Comparison of ENCODE assay signal across 8 mouse cellular contexts in genomic region chr4:126967241-126967863, GRCm38 (mm10). TPM values are rescaled to one million over a fixed set of nuclear protein-coding genes. Genes with fewer than 3 reads are reported as not detected.
DNase-seq lines count a peak whose midpoint lies in the region; ATAC-seq and TF ChIP-seq lines count a peak whose summit lies in the region.

No protein-coding gene starts in this region.

- peak overlapping the region; percentile 95 for H3K9ac ChIP-seq in intestine, embryonic 14.5 days (ENCODE audit: low read length)
- H3K9ac ChIP-seq in liver, embryonic 13.5 days, result peak overlapping the region; percentile 91

- peaks cover 6% of the 10 kb centered on the region for H3K4me1 ChIP-seq in intestine, embryonic 14.5 days (replicated peaks; ENCODE audit: control insufficient read depth, insufficient read depth, low read length)
- peaks cover 20% of the 10 kb centered on the region for H3K4me1 ChIP-seq in liver, embryonic 13.5 days (replicated peaks)

- H3ac ChIP-seq in myocyte (ENCODE audit: control insufficient read depth, insufficient read length), result peak overlapping the region; percentile 97

- H3K27ac ChIP-seq in intestine, embryonic 14.5 days (ENCODE audit: low read depth), result peak overlapping the region; percentile 96
- H3K27ac ChIP-seq in liver, embryonic 13.5 days, result peak overlapping the region; percentile 86

- no peaks in the 10 kb centered on the region for H3K9me3 ChIP-seq in intestine, embryonic 14.5 days (ENCODE audit: control insufficient read depth, low read length)
- no peaks in the 10 kb centered on the region for H3K9me3 ChIP-seq in liver, embryonic 13.5 days (replicated peaks)

- peak; percentile 47 for TF ChIP-seq POLR2A in myocyte (IDR thresholded peaks at IDR 0.05; ENCODE audit: insufficient read length, low read depth)

- peak overlapping the region; percentile 86 for H3K4me3 ChIP-seq in intestine, embryonic 14.5 days (ENCODE audit: low read depth, low read length)
- peak overlapping the region; percentile 95 for H3K4me3 ChIP-seq in liver, embryonic 13.5 days (replicated peaks)
- H3K4me3 ChIP-seq in myocyte, result peak overlapping the region; percentile 49

- peak overlapping the region; percentile 88 for H3K4me2 ChIP-seq in intestine, embryonic 14.5 days (ENCODE audit: low read length)
- H3K4me2 ChIP-seq in liver, embryonic 13.5 days, result peak overlapping the region; percentile 82
- peak overlapping the region; percentile 82 for H3K4me2 ChIP-seq in myocyte (ENCODE audit: low read depth)

- no peaks in the 10 kb centered on the region for H3K27me3 ChIP-seq in intestine, embryonic 14.5 days (replicated peaks; ENCODE audit: control insufficient read depth, insufficient read depth, low read length)
- no peaks in the 10 kb centered on the region for H3K27me3 ChIP-seq in liver, embryonic 13.5 days
- no peaks in the 10 kb centered on the region for H3K27me3 ChIP-seq in myocyte (ENCODE audit: control insufficient read depth, insufficient read depth, insufficient read length)

- WGBS in intestine, embryonic 14.5 days, result under 1% methylated on average over 30 of the region's 53 CpGs
- 2% methylated on average over 16 of the region's 53 CpGs for WGBS in liver, embryonic 13.5 days (ENCODE audit: insufficient replicate concordance)

- no peaks in the 10 kb centered on the region for H3K36me3 ChIP-seq in intestine, embryonic 14.5 days (ENCODE audit: control insufficient read depth, insufficient read depth, low read length)
- no peaks in the 10 kb centered on the region for H3K36me3 ChIP-seq in liver, embryonic 13.5 days
- no peaks in the 10 kb centered on the region for H3K36me3 ChIP-seq in myocyte (ENCODE audit: control insufficient read depth, insufficient read depth)

- ATAC-seq in intestine, embryonic 14.5 days (replicated peaks; ENCODE audit: low FRiP score, low TSS enrichment, low read depth), result peak; percentile 71; the same call in 1 of the 2 replicates
- peak; percentile 34 for ATAC-seq in liver, embryonic 13.5 days (ENCODE audit: low read depth)

- DNase-seq in right cerebral cortex, postnatal 14 days, result peak; percentile 10
- no peak for DNase-seq in right cerebral cortex, postnatal 36 days (ENCODE audit: low spot score in 2 of 2)
- peak; percentile 41 for DNase-seq in cerebellum, adult 9-10 months
- peak; percentile 40 for DNase-seq in forelimb bud, embryonic 11.5 days (ENCODE audit: low read depth, low spot score)
- peak; percentile 69 for DNase-seq in intestine, embryonic 14.5 days (ENCODE audit: low spot score)
- peak; percentile 9 for DNase-seq in liver, embryonic 13.5 days
- peak; percentile 24 to 27 for DNase-seq in thymus, postnatal 36 days

- H3K79me2 ChIP-seq in myocyte (ENCODE audit: control insufficient read depth, insufficient read depth), result peaks cover 44% of the 10 kb centered on the region

TF ChIP-seq in myocyte, 11 proteins besides CTCF, POLR2A, EP300 and RAD21:
- TF ChIP-seq REST (IDR thresholded peaks at IDR 0.05; ENCODE audit: insufficient read depth, insufficient read length) (no peak), TCF3 (IDR thresholded peaks at IDR 0.05; ENCODE audit: insufficient read length, low read depth) (no peak), POLR2AphosphoS2 (IDR thresholded peaks at IDR 0.05; ENCODE audit: insufficient read length, low read depth) (no peak), USF1 (IDR thresholded peaks at IDR 0.05; ENCODE audit: low read depth) (no peak), E2F4 (IDR thresholded peaks at IDR 0.05; ENCODE audit: insufficient read depth) (no peak), MAX (IDR thresholded peaks at IDR 0.05; ENCODE audit: low read depth) (no peak), CEBPB (IDR thresholded peaks at IDR 0.05; ENCODE audit: insufficient read depth, poor library complexity, severe bottlenecking) (no peak)

RNA-seq across cellular contexts. Expression of gene Zmym4, which starts 0.6 kb away (rescaled TPM):
- 17.3 and 23.4 TPM in 2 replicates for polyA plus RNA-seq in intestine, embryonic 14.5 days (2014; fragmentation: Nextera tagmentation; extraction: Ambion mirVana)
- 4.0 and 4.4 TPM in 2 replicates for polyA plus RNA-seq in liver, embryonic 13.5 days (2015; fragmentation: Nextera tagmentation; extraction: Ambion mirVana)
- 6.7 TPM for polyA plus RNA-seq in myocyte (2012; fragmentation: generic; extraction: Trizol)

RNA-seq across cellular contexts. Expression of gene Sfpq, which starts 53.8 kb away (rescaled TPM):
- polyA plus RNA-seq in intestine, embryonic 14.5 days (2014; fragmentation: Nextera tagmentation; extraction: Ambion mirVana), result 98.7 and 113 TPM in 2 replicates
- 35.2 and 39.2 TPM in 2 replicates for polyA plus RNA-seq in liver, embryonic 13.5 days (2015; fragmentation: Nextera tagmentation; extraction: Ambion mirVana)
- polyA plus RNA-seq in myocyte (2012; fragmentation: generic; extraction: Trizol), result 87.5 TPM

Comparison
In these comparisons a context has a peak if more than half of its experiments do, and no peak if none do; other contexts are left out.
1. DNase-seq: peak in right cerebral cortex, postnatal 14 days (single experiment), cerebellum, adult 9-10 months (single experiment), forelimb bud, embryonic 11.5 days (single experiment), intestine, embryonic 14.5 days (single experiment), liver, embryonic 13.5 days (single experiment) and thymus, postnatal 36 days (2 of 2); none in right cerebral cortex, postnatal 36 days (0 of 2).
2. Peak in every context shown above with its lines, with median percentiles within 50 percentile points of each other: H3K4me2 ChIP-seq and H3K4me3 ChIP-seq.